Mouse (Mus musculus) cerebellum, adult 2 months (tissue): ENCODE measurements around the gene Fbxw8.

ENCODE experiments used
- CTCF ChIP-seq: fragments of 200-500 bp; IDR thresholded peaks from 2 replicates; pipeline ENCODE4 v1.5.1; 2011; ENCODE audit warnings: low read depth, mild to moderate bottlenecking, control low read depth, low read length, moderate library complexity, borderline replicate concordance; ENCODE audit not compliant: insufficient read depth
- POLR2A ChIP-seq: fragments of 200-500 bp; IDR thresholded peaks from 2 replicates; pipeline ENCODE4 v1.6.1; 2011; ENCODE audit warnings: low read length, control low read depth, borderline replicate concordance; ENCODE audit not compliant: insufficient read depth

GRCm38 (mm10) chr5:118048928-118049327, 106.3 kb downstream of the Fbxw8 start:
- TF ChIP-seq CTCF (no peak), POLR2A (no peak)
